Mouse (Mus musculus): ENCODE data around the gene Gab2.

GRCm38 (mm10) chr7:97247661-97248060, 166.3 kb downstream of the Gab2 start:
- TF ChIP-seq POLR2A (IDR thresholded peaks at IDR 0.05; ENCODE audit: low read depth, low read length) (no peak), CTCF (conservative IDR thresholded peaks at IDR 0.05; ENCODE audit: insufficient read depth, insufficient read length, low read depth, low read length) (no peak)

Data from kidney, adult 2 months (tissue).